Mouse (Mus musculus) monocyte, adult 59 days (primary cell): Measurements from ENCODE around the gene Arhgap10. TPM values are rescaled to one million over a fixed set of nuclear protein-coding genes. Genes with fewer than 3 reads are reported as not detected.

ENCODE experiments used
- total RNA-seq, 2 experiments: library from RNA; stranded (reverse); gene quantifications; one replicate each; pipeline ENCODE4 v1.2.4; 2023

Gene Arhgap10
- total RNA-seq = 1 to 10 TPM; 4.2 to 5.0 TPM

DNA sequence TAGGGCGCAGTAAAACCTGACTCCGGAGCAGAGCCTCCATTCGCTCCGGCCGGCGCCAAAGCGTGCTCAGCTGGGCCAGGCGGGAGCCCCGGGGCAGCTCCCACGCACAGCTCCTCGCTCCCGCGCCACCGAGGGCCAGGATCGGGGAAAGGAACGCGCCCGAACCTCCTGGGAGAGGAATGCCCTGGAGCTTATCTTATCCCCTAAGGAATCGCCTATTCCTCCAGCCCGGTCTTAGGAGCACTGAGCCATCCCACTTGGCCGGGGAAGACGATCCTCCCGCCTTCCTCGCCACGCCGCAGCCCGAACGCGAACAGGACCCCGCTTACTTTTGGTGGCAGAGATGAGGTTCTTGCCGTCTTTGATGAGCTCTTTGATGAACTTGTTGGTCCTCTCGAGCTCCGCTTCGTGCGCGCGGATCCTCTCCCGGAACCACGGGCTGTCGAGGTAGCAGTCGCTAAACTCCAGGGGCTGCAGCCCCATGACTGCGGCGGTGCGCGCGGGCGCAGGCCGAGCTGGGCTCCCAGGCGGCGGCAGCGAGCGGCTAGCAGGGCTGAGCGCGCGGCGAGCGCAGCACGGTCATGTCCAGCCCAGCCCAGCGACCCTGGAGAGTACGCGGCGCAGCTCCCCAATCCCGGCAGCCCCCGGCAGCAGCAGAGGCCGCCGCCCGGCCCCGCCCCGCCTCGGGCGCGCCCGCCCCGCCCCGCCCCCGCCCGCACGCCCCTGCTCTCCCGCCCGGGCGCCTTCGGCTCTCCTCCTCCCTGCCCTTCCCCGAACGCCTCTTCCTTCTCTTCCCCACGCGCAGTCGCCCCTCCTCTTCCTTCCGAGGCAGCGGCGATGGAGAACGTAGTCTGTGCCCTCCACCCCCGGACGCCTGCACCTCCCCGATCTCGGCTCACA, at the start of gene Arhgap10:
Gene Arhgap10 (minus strand): TSS at position 653 of the 900 bp plus-strand sequence.

DNA sequence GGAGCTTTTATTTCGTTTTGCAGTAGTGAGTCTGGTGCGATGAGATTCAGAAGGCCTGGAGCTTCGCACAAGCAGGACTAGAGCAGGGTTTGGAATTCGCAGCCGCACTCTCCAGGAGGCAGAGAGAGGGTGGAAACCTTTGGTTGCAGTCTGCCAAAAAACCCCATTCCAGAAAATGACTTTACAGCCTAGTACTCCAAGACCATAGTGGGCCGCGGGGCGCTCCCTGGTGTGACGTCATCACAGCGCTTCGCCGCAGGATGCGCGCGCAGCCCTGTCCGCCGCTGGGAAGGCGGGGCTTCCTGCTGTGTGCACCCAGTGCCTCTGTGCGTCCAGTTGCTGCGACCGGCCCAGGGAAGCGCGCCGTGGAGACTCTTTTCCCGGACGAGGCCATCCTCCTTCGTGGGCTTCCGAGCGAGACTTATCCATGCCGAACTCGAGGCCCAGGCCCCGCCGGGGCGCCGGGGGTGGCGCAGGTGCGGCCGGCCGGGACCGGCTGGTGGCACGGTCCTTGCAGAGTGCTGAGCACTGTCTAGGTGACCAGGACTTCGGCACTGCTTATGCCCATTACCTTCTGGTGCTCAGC, 31.5 kb upstream of the Arhgap10 start, which contains the start of gene Prmt9:
Gene Prmt9 (plus strand): TSS at position 277 of the 586 bp plus-strand sequence.

Other genes starting within 250 kb of the Arhgap10 start
- 10 to 100 TPM; 15.2 to 20.2 TPM for gene Prmt9, start 31.4 kb upstream of the Arhgap10 start, total RNA-seq
- 10 to 100 TPM; 12.3 to 14.9 TPM for gene Tmem184c, start 92.7 kb upstream of the Arhgap10 start, total RNA-seq
- gene Ednra, start 206.5 kb upstream of the Arhgap10 start, total RNA-seq = not detected